Mouse (Mus musculus) cortical plate, adult 2 months (tissue): ENCODE data around the gene Picalm.

ENCODE experiments used
- CTCF ChIP-seq: fragments of 200-500 bp; IDR thresholded peaks from 2 replicates; pipeline ENCODE4 v1.5.1; 2011; ENCODE audit warnings: mild to moderate bottlenecking, control low read depth, low read length; ENCODE audit not compliant: insufficient read depth; ENCODE audit errors: extremely low read depth
- POLR2A ChIP-seq: fragments of 200-500 bp; IDR thresholded peaks from 2 replicates; pipeline ENCODE4 v1.6.1; 2011; ENCODE audit warnings: mild to moderate bottlenecking, low read length, control low read depth; ENCODE audit not compliant: insufficient read depth; ENCODE audit errors: extremely low read depth

- no peak for TF ChIP-seq CTCF
- no peak for TF ChIP-seq POLR2A
Observed at GRCm38 (mm10) chr7:90145376-90145775, 15.4 kb downstream of the Picalm start.
